Mouse (Mus musculus): Measurements from ENCODE around the gene Il5ra. TPM values are rescaled to one million over a fixed set of nuclear protein-coding genes. Genes with fewer than 3 reads are reported as not detected.

Il5ra gene
- polyA plus RNA-seq, 1 experiment from 2014 or later: not detected

GRCm38 (mm10) chr6:106705506-106706035 lies 43.3 kb downstream of the Il5ra start:
- Histone ChIP-seq H3K36me3 (ENCODE audit: control insufficient read depth, insufficient read depth, low read length) (no peaks in the 10 kb centered on the region), H3K4me1 (ENCODE audit: control insufficient read depth, insufficient read depth, low read length) (no peaks in the 10 kb centered on the region), H3K9me3 (replicated peaks; ENCODE audit: control insufficient read depth, low read length, poor library complexity, severe bottlenecking) (no peaks in the 10 kb centered on the region), H3K27ac (ENCODE audit: low read length) (no peak overlapping the region), H3K4me2 (ENCODE audit: low read length) (no peak overlapping the region), H3K9ac (ENCODE audit: low read depth, low read length) (no peak overlapping the region), H3K4me3 (ENCODE audit: low read depth, low read length) (no peak overlapping the region), H3K27me3 (ENCODE audit: control insufficient read depth, insufficient read depth, low read depth, low read length) (no peaks in the 10 kb centered on the region)
- no peak for ATAC-seq
- 61% methylated on average over 3 of the region's 3 CpGs for WGBS

- no peaks in the 10 kb centered on the region for H3K4me1 ChIP-seq (ENCODE audit: control insufficient read depth, insufficient read depth, low read length)
- H3K36me3 ChIP-seq (ENCODE audit: control insufficient read depth, insufficient read depth, low read length): no peaks in the 10 kb centered on the region
- H3K27ac ChIP-seq (ENCODE audit: low read length): no peak overlapping the region
- no peak overlapping the region for H3K4me2 ChIP-seq (ENCODE audit: low read length)
- no peak overlapping the region for H3K9ac ChIP-seq (ENCODE audit: low read depth, low read length)
- no peak overlapping the region for H3K4me3 ChIP-seq (ENCODE audit: low read depth, low read length)
- H3K9me3 ChIP-seq (replicated peaks; ENCODE audit: control insufficient read depth, low read length, poor library complexity, severe bottlenecking): no peaks in the 10 kb centered on the region
- no peaks in the 10 kb centered on the region for H3K27me3 ChIP-seq (ENCODE audit: control insufficient read depth, insufficient read depth, low read depth, low read length)
- 70% methylated on average over 3 of the region's 3 CpGs for WGBS
- no peak for ATAC-seq
Observed at GRCm38 (mm10) chr6:106701931-106702330, 46.9 kb downstream of the Il5ra start.

- WGBS: 89% methylated on average over 8 of the region's 8 CpGs
- H3K9ac ChIP-seq (ENCODE audit: low read depth, low read length): no peak overlapping the region
- ATAC-seq: no peak
- no peaks in the 10 kb centered on the region for H3K4me1 ChIP-seq (ENCODE audit: control insufficient read depth, insufficient read depth, low read length)
- H3K27ac ChIP-seq (ENCODE audit: low read length): no peak overlapping the region
- H3K4me2 ChIP-seq (ENCODE audit: low read length): no peak overlapping the region
- H3K4me3 ChIP-seq (ENCODE audit: low read depth, low read length): no peak overlapping the region
- no peaks in the 10 kb centered on the region for H3K27me3 ChIP-seq (ENCODE audit: control insufficient read depth, insufficient read depth, low read depth, low read length)
- no peaks in the 10 kb centered on the region for H3K9me3 ChIP-seq (replicated peaks; ENCODE audit: control insufficient read depth, low read length, poor library complexity, severe bottlenecking)
- no peaks in the 10 kb centered on the region for H3K36me3 ChIP-seq (ENCODE audit: control insufficient read depth, insufficient read depth, low read length)
Observed at GRCm38 (mm10) chr6:106675581-106675980, 73.3 kb downstream of the Il5ra start.

GRCm38 (mm10) chr6:106663780-106664651 lies 84.8 kb downstream of the Il5ra start:
- H3K4me2 ChIP-seq (ENCODE audit: low read length): no peak overlapping the region

More at GRCm38 (mm10) chr6:106663780-106664651, 84.8 kb downstream of the Il5ra start:
- Histone ChIP-seq H3K4me1 (ENCODE audit: control insufficient read depth, insufficient read depth, low read length) (peaks cover 4% of the 10 kb centered on the region; the same call in 1 of the 2 replicates), H3K9me3 (replicated peaks; ENCODE audit: control insufficient read depth, low read length, poor library complexity, severe bottlenecking) (no peaks in the 10 kb centered on the region), H3K36me3 (ENCODE audit: control insufficient read depth, insufficient read depth, low read length) (no peaks in the 10 kb centered on the region), H3K4me3 (ENCODE audit: low read depth, low read length) (no peak overlapping the region), H3K27me3 (ENCODE audit: control insufficient read depth, insufficient read depth, low read depth, low read length) (no peaks in the 10 kb centered on the region), H3K27ac (ENCODE audit: low read length) (no peak overlapping the region), H3K9ac (ENCODE audit: low read depth, low read length) (no peak overlapping the region)
- WGBS: 29% methylated on average over 6 of the region's 6 CpGs
- no peak for ATAC-seq

Other genes starting within 250 kb of the Il5ra start
- 61.2 and 68.3 TPM in 2 replicates for gene Trnt1, start 20.1 kb upstream of the Il5ra start, polyA plus RNA-seq (2015; fragmentation: Nextera tagmentation; extraction: Ambion mirVana)
- gene Crbn, start 51.0 kb upstream of the Il5ra start, polyA plus RNA-seq (2015; fragmentation: Nextera tagmentation; extraction: Ambion mirVana): 62.0 and 63.6 TPM in 2 replicates

All from midbrain, embryonic 16.5 days (tissue).